Mouse (Mus musculus) forebrain, embryonic 13.5 days (tissue): ENCODE results near the gene Flrt3. TPM values are rescaled to one million over a fixed set of nuclear protein-coding genes. Genes with fewer than 3 reads are reported as not detected.

Experiments
- ATAC-seq: fragments of 200-750 bp; cut with Nextera tagmentation; 2 replicates; pipeline ENCODE4 v1.8.0; 2017
- H3K27ac ChIP-seq: fragments of 300-500 bp; sonication (generic); 2 replicates; pipeline ENCODE4 v1.5.1; 2015; ENCODE audit warnings: inconsistent platforms, mild to moderate bottlenecking, moderate library complexity
- H3K27me3 ChIP-seq: fragments of 300-500 bp; sonication (generic); 2 replicates; pipeline ENCODE4 v1.6.1; 2015; ENCODE audit warnings: mild to moderate bottlenecking, inconsistent platforms
- H3K36me3 ChIP-seq: fragments of 300-500 bp; sonication (generic); 2 replicates; pipeline ENCODE4 v1.6.1; 2015; ENCODE audit warnings: mild to moderate bottlenecking, inconsistent platforms; ENCODE audit not compliant: poor library complexity, severe bottlenecking
- H3K4me1 ChIP-seq: fragments of 300-500 bp; sonication (generic); 2 replicates; pipeline ENCODE4 v1.6.1; 2015; ENCODE audit warnings: inconsistent platforms
- H3K4me2 ChIP-seq: fragments of 300-500 bp; sonication (generic); 2 replicates; pipeline ENCODE4 v1.6.1; 2015; ENCODE audit warnings: inconsistent platforms, mild to moderate bottlenecking, moderate library complexity
- H3K4me3 ChIP-seq: fragments of 300-500 bp; sonication (generic); 2 replicates; pipeline ENCODE4 v1.5.1; 2015; ENCODE audit warnings: mild to moderate bottlenecking, inconsistent platforms
- H3K9ac ChIP-seq: fragments of 300-500 bp; sonication (generic); 2 replicates; pipeline ENCODE4 v1.6.1; 2015; ENCODE audit warnings: mild to moderate bottlenecking, inconsistent platforms
- H3K9me3 ChIP-seq: fragments of 300-500 bp; sonication (generic); replicated peaks from 2 replicates; pipeline ENCODE4 v1.6.1; 2016; ENCODE audit warnings: inconsistent platforms
- WGBS: fragments of 180-500 bp; shearing (Covaris S2); methylation state at CpG from one replicate; pipeline ENCODE4 v1.1.7; 2015; 5-methylcytosine and 5-hydroxymethylcytosine counted together
- polyA plus RNA-seq: library from polyadenylated mRNA; unstranded; fragments of >200 nt; fragmentation: Nextera tagmentation; extraction: Ambion mirVana; gene quantifications from 2 replicates; pipeline ENCODE4 v1.2.1, GENCODE M21; 2015

Flrt3 gene
- polyA plus RNA-seq, 1 experiment from 2014 or later, result 48.1 TPM

DNA sequence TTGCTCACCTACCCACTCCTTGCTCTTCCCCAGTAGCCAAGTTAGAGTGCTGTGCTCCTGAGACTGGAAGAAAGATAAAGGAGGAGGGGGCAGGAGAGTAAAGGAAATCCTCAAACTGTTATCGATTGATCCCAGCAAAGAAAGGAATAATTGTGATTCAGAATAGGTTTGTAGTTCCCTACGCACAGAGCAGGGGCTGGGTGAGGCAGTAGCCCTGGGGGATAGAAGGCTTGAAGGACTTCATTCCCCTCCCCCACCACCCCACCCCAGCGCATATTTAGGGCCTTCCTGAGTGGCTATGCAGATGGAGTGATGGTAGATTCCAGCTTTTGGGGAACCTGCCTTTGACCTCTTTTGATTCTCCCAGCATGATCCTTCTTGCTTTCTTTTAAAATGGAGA lies 5.5 kb upstream of the Flrt3 start:
- Histone ChIP-seq H3K4me1 (no peaks in the 10 kb centered on the region), H3K36me3 (no peaks in the 10 kb centered on the region), H3K27me3 (0 out of 2 replicates have a peak, but pooled peaks cover 5% of the 10 kb centered on the region), H3K4me2 (no peak overlapping the region), H3K9me3 (no peaks in the 10 kb centered on the region), H3K4me3 (no peak overlapping the region), H3K9ac (no peak overlapping the region), H3K27ac (no peak overlapping the region)
- 21% methylated on average over 3 of the region's 3 CpGs for WGBS
- ATAC-seq, result no peak

DNA sequence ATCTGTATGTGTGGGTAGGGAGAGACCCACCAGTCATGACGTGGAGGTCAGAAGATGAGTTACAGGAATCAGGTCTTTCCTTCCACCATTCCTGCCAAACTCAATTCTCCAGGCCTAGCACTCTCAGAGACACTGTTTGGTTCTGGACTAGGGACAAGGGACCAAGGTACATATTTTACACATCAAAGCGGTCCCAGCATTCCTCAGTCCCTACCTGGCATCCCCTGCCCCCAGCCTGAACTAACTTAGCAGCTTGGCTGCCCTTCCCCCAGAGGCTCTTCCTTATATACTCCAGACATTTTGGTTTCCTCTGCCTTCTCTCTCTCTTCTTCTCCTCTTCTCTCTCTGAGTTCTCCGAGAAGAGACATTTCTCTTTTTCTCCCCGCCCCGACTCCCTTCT lies 2.2 kb upstream of the Flrt3 start:
- no peak for ATAC-seq
- H3K9ac ChIP-seq, result no peak overlapping the region
- H3K4me1 ChIP-seq, result peaks cover 10% of the 10 kb centered on the region; the same call in 1 of the 2 replicates
- H3K9me3 ChIP-seq, result no peaks in the 10 kb centered on the region
- no peak overlapping the region for H3K4me3 ChIP-seq
- H3K4me2 ChIP-seq, result no peak overlapping the region
- 0 out of 2 replicates have a peak, but pooled peaks cover 5% of the 10 kb centered on the region for H3K27me3 ChIP-seq
- H3K27ac ChIP-seq, result no peak overlapping the region
- H3K36me3 ChIP-seq, result no peaks in the 10 kb centered on the region
- WGBS, result 94% methylated on average over 5 of the region's 5 CpGs

DNA sequence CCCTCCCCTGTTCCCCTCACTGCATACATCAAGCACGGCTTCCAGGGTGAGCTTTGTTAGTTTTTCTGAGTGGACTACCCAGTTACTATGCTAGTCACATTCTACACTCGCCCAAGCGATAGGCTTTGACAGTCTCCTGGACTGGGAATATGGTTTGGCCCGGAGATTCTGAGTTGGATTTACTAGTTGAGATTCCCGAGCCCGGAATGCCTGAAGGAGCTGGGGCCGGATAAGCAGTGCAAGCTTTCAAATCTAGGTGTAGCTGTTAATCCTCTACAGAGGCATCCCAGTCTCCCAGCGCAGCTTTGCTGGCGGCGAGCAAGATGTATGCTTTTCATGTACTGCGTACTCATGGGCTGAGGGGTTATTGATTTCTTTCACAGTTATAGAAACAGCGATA lies 812 bp downstream of the Flrt3 start:
- Histone ChIP-seq H3K27ac (peak overlapping the region; percentile 91), H3K4me2 (peak overlapping the region; percentile 65), H3K4me3 (peak overlapping the region; percentile 57), H3K9me3 (no peaks in the 10 kb centered on the region), H3K36me3 (no peaks in the 10 kb centered on the region), H3K4me1 (peaks cover 30% of the 10 kb centered on the region), H3K27me3 (0 out of 2 replicates have a peak, but pooled peaks cover 2% of the 10 kb centered on the region), H3K9ac (peak overlapping the region; percentile 81)
- WGBS, result under 1% methylated on average over 12 of the region's 12 CpGs
- peak; percentile 37 for ATAC-seq

DNA sequence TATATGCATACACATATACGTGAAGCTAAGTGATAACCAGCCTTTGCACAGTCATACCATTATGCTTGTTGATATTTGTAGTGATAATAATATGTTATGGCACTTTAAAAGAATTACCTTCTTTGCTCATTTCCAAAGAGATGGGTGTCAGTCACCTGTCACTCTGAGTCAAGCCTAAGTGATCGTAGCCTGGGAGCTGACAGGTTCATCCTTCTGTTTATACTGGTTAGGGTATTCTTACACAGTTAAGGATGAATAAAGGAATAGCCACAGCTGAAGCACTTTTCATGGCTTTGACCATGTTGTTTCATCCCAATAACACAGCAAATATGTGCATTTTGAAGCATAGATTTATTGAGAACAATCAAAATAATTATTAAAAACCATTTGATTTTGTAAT lies 1.5 kb downstream of the Flrt3 start:
- peak overlapping the region; percentile 57 for H3K4me3 ChIP-seq
- H3K27ac ChIP-seq, result peak overlapping the region; percentile 31; the same call in 1 of the 2 replicates
- H3K36me3 ChIP-seq, result no peaks in the 10 kb centered on the region
- no peaks in the 10 kb centered on the region for H3K9me3 ChIP-seq
- H3K9ac ChIP-seq, result peak overlapping the region; percentile 81
- 0 out of 2 replicates have a peak, but pooled peaks cover 2% of the 10 kb centered on the region for H3K27me3 ChIP-seq
- WGBS, result 8% methylated on average over 2 of the region's 2 CpGs
- ATAC-seq, result no peak
- peak overlapping the region; percentile 65 for H3K4me2 ChIP-seq
- H3K4me1 ChIP-seq, result peaks cover 35% of the 10 kb centered on the region

- no peak for ATAC-seq
- Histone ChIP-seq H3K27ac (peak overlapping the region; percentile 62), H3K9ac (peak overlapping the region; percentile 61), H3K4me2 (peak overlapping the region; percentile 62), H3K27me3 (0 out of 2 replicates have a peak, but pooled peaks cover 2% of the 10 kb centered on the region), H3K9me3 (no peaks in the 10 kb centered on the region), H3K4me1 (peaks cover 42% of the 10 kb centered on the region), H3K36me3 (no peaks in the 10 kb centered on the region), H3K4me3 (peak overlapping the region; percentile 57)
- 6% methylated on average over 2 of the region's 2 CpGs for WGBS
Observed at GRCm38 (mm10) chr2:140669081-140669480, 2.2 kb downstream of the Flrt3 start.

- Histone ChIP-seq H3K4me2 (peak overlapping the region; percentile 62), H3K27me3 (no peaks in the 10 kb centered on the region), H3K9me3 (no peaks in the 10 kb centered on the region), H3K9ac (peak overlapping the region; percentile 61), H3K36me3 (no peaks in the 10 kb centered on the region), H3K27ac (peak overlapping the region; percentile 62), H3K4me1 (peaks cover 49% of the 10 kb centered on the region), H3K4me3 (peak overlapping the region; percentile 57)
- WGBS, result under 1% methylated on average over 8 of the region's 8 CpGs
- peak; percentile 69 for ATAC-seq
Observed at GRCm38 (mm10) chr2:140668311-140668710, 3.0 kb downstream of the Flrt3 start.

DNA sequence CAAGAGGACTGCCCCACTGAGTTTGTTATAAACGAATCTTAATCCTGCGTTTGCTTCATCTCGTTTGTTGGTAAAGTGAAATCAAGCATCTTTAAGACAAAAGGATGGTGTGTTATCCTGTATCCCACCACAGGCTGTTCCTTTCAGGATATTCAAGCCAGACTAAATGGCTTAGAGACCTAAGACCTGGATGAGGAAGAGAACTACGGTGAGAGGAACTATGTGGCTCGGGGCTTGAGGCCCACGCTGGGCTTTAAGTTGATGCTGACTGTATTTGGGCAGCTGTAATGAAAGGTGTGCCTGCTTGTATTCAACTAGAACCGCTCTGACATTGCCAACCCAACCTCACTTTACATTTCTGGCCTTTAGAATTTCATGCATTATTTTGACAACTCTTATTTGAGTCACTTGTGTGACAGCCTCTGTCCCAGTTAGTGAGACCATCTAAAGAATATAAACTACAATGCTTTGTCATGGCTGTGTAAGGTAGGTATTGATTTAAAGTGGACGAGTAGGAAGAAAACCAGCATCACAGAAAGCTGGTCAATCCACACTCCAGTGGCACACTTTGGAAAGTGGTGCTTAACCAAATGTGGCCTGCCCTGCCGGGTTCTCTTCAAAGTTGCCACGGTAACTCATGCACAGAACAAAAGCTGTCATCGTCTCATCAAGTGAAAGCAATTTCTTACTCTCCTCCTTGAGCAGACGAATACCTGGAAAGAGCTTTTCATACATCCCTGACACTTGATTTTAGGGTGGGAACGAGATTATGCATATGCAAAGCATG lies 3.8 kb downstream of the Flrt3 start:
- H3K4me2 ChIP-seq, result peak overlapping the region; percentile 62
- no peak overlapping the region for H3K27ac ChIP-seq
- H3K9me3 ChIP-seq, result no peaks in the 10 kb centered on the region
- no peaks in the 10 kb centered on the region for H3K27me3 ChIP-seq
- peak overlapping the region; percentile 57 for H3K4me3 ChIP-seq
- ATAC-seq, result no peak
- peaks cover 7% of the 10 kb centered on the region; the same call in 1 of the 2 replicates for H3K36me3 ChIP-seq
- peaks cover 52% of the 10 kb centered on the region for H3K4me1 ChIP-seq
- H3K9ac ChIP-seq, result peak overlapping the region; percentile 61
- WGBS, result 7% methylated on average over 13 of the region's 13 CpGs

DNA sequence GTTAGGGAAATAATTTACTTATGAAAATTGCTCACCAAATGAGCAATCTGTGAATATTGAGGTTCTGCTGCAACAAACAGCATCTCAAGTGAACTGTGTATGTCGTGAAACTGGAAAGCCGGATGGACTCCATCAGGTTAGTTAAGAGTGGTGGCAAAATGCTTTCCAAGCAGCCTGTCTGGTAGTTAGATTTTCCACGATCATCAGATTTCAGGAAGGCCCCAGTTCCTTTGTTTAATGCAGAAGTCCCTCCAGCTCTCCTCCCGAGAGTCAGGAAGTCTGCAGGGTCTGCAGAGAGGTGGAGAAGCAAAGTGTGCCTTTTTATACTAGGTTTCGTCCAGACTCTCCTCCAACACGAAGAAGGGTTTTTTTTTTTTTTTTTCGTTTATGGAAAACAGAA lies 4.4 kb downstream of the Flrt3 start:
- H3K27ac ChIP-seq, result no peak overlapping the region
- 11% methylated on average over 7 of the region's 7 CpGs for WGBS

DNA sequence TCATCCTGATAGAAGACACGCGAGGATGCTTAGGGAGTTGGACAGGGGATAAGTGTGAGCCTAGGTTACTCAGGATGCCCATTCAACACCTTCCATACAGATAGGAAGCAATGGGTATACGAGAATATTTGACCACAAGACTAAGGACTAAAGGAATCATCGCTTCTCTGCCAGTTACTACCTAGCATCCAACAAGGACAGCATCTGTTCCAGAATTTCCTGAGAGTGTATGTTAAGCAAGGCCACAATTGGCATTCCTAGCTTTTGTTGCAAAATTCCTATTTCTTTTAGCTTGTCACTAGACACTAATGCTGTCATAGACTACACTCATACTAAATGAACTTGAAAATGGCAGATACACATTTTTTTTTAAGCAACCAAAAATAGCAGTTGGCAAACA lies 6.9 kb downstream of the Flrt3 start:
- Histone ChIP-seq H3K27me3 (no peaks in the 10 kb centered on the region), H3K4me2 (no peak overlapping the region), H3K4me1 (peaks cover 49% of the 10 kb centered on the region), H3K9ac (no peak overlapping the region), H3K9me3 (no peaks in the 10 kb centered on the region), H3K27ac (no peak overlapping the region), H3K36me3 (peaks cover 30% of the 10 kb centered on the region), H3K4me3 (no peak overlapping the region)
- 90% methylated on average over 4 of the region's 4 CpGs for WGBS
- no peak for ATAC-seq

More for the DNA sequence above, 4.4 kb downstream of the Flrt3 start:
- H3K4me3 ChIP-seq, result peak overlapping the region; percentile 57
- peaks cover 7% of the 10 kb centered on the region; the same call in 1 of the 2 replicates for H3K36me3 ChIP-seq
- no peak for ATAC-seq
- no peaks in the 10 kb centered on the region for H3K27me3 ChIP-seq
- H3K4me1 ChIP-seq, result peaks cover 52% of the 10 kb centered on the region
- peak overlapping the region; percentile 62 for H3K4me2 ChIP-seq
- peak overlapping the region; percentile 61 for H3K9ac ChIP-seq
- no peaks in the 10 kb centered on the region for H3K9me3 ChIP-seq

- Histone ChIP-seq H3K4me2 (no peak overlapping the region), H3K27ac (no peak overlapping the region), H3K9ac (no peak overlapping the region), H3K4me1 (peaks cover 38% of the 10 kb centered on the region), H3K36me3 (peaks cover 38% of the 10 kb centered on the region), H3K27me3 (no peaks in the 10 kb centered on the region), H3K9me3 (no peaks in the 10 kb centered on the region), H3K4me3 (no peak overlapping the region)
- no peak for ATAC-seq
- 72% methylated on average over 5 of the region's 5 CpGs for WGBS
Observed at GRCm38 (mm10) chr2:140662673-140663072, 8.6 kb downstream of the Flrt3 start.

DNA sequence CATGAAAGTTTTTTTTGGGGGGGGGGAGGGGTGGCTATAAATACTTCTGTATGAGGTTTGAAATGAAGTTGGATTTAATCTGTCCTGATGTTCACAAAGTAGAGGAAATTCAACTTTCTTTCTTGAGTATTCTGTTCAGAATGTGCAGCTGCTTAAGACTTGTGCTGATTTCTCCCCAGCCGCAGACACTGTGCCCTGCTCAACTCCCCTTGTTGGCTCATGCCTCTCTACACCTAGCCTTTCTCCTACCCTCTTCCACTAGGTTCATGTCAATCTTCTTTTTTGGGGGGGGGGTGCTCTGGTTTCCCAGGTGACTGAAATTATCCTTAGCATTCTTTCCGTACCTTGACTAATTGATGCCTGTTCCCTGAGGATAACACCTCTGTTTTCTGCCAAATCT lies 17.3 kb downstream of the Flrt3 start:
- Histone ChIP-seq H3K4me1 (peaks cover 19% of the 10 kb centered on the region), H3K36me3 (peaks cover 8% of the 10 kb centered on the region; the same call in 1 of the 2 replicates), H3K27ac (no peak overlapping the region), H3K9ac (no peak overlapping the region), H3K27me3 (no peaks in the 10 kb centered on the region), H3K4me3 (no peak overlapping the region), H3K4me2 (no peak overlapping the region), H3K9me3 (no peaks in the 10 kb centered on the region)
- peak; percentile 59; the same call in 1 of the 2 replicates for ATAC-seq
- WGBS, result 3% methylated on average over 2 of the region's 2 CpGs

- H3K4me2 ChIP-seq, result no peak overlapping the region
- no peaks in the 10 kb centered on the region for H3K9me3 ChIP-seq
- ATAC-seq, result peak; percentile 81; the same call in 1 of the 2 replicates
- no peak overlapping the region for H3K9ac ChIP-seq
- no peak overlapping the region for H3K27ac ChIP-seq
- H3K4me3 ChIP-seq, result no peak overlapping the region
- H3K27me3 ChIP-seq, result no peaks in the 10 kb centered on the region
- H3K36me3 ChIP-seq, result 0 out of 2 replicates have a peak, but pooled peaks cover 3% of the 10 kb centered on the region
- H3K4me1 ChIP-seq, result peaks cover 19% of the 10 kb centered on the region
Observed at GRCm38 (mm10) chr2:140653481-140653880, 17.8 kb downstream of the Flrt3 start.
